Mouse (Mus musculus) hindbrain, embryonic 14.5 days (tissue): ENCODE measurements at regions not wholly inside any gene's neighbourhood (a gene's known extent, or its start where the extent isn't known, plus 50 kb on each side); places are given as distances from the start of the nearest gene placed in this dataset.

Experiments used
- ATAC-seq: fragments of 200-750 bp; cut with Nextera tagmentation; 2 replicates; pipeline ENCODE4 v1.8.0; 2017; ENCODE audit warnings: moderate number of reproducible peaks, mild to moderate bottlenecking, moderate TSS enrichment, moderate library complexity; ENCODE audit not compliant: low FRiP score
- DNase-seq: peaks from one replicate; pipeline ENCODE4 v3.0.0-alpha.2; 2015; ENCODE audit warnings: low spot score
- H3K27ac ChIP-seq: fragments of 300-500 bp; sonication (generic); 2 replicates; pipeline ENCODE4 v1.5.1; 2014; ENCODE audit warnings: mild to moderate bottlenecking, moderate library complexity
- H3K27me3 ChIP-seq: fragments of 300-500 bp; sonication (generic); 2 replicates; pipeline ENCODE4 v1.6.1; 2014; ENCODE audit warnings: mild to moderate bottlenecking, low read length, mixed read lengths; ENCODE audit not compliant: control insufficient read depth, insufficient read depth
- H3K36me3 ChIP-seq: fragments of 300-500 bp; sonication (generic); replicated peaks from 2 replicates; pipeline ENCODE4 v1.6.1; 2014; ENCODE audit not compliant: control insufficient read depth, insufficient read depth
- H3K4me1 ChIP-seq: fragments of 300-500 bp; sonication (generic); replicated peaks from 2 replicates; pipeline ENCODE4 v1.6.1; 2014; ENCODE audit warnings: antibody characterized with exemption, low read length, mixed read lengths; ENCODE audit not compliant: control insufficient read depth, insufficient read depth
- H3K4me2 ChIP-seq: fragments of 300-500 bp; sonication (generic); replicated peaks from 2 replicates; pipeline ENCODE4 v1.6.1; 2014; ENCODE audit warnings: mild to moderate bottlenecking, moderate library complexity
- H3K4me3 ChIP-seq: fragments of 300-500 bp; sonication (generic); replicated peaks from 2 replicates; pipeline ENCODE4 v1.5.1; 2014; ENCODE audit warnings: mild to moderate bottlenecking, low read length
- H3K9ac ChIP-seq: fragments of 300-500 bp; sonication (generic); 2 replicates; pipeline ENCODE4 v1.6.1; 2014
- H3K9me3 ChIP-seq: fragments of 300-500 bp; sonication (generic); 2 replicates; pipeline ENCODE4 v1.6.1; 2016; ENCODE audit warnings: low read length; ENCODE audit not compliant: control insufficient read depth
- WGBS: fragments of 180-500 bp; shearing (Covaris S2); extraction: QIAGEN DNeasy Blood & Tissue Kit; methylation state at CpG from one replicate; pipeline ENCODE4 v1.1.7; 2014; 5-methylcytosine and 5-hydroxymethylcytosine counted together

DNA sequence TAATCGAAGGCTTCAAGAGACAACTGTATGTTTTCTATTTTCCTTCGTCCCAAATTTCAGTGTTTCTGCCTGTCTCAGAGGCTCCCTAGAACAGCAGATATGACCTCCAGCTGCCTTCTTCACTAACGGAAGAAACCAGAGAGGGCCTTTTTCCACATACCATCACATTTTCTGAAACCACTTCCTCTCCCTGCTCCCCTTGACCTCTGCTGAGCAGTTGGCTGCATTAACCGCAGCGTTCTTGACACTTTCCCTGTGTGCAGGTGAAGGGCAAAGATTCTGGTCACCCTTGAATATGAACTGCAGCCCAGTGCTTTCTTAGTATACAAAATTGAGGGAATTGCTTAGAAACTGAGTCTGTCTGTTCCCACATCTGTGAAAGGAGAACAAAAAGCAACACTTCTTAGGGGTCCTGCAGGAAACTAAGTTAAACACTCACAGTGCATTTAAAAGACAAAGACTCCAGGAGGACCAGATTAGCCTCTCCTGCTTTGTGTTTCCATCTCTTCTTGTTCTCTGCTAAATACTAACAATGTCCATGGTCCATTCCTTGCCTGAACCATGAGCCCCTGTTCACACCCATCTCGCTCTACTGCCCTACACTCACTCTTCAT lies 98.4 kb downstream of the Akap11 start:
- ATAC-seq, result no peak

DNA sequence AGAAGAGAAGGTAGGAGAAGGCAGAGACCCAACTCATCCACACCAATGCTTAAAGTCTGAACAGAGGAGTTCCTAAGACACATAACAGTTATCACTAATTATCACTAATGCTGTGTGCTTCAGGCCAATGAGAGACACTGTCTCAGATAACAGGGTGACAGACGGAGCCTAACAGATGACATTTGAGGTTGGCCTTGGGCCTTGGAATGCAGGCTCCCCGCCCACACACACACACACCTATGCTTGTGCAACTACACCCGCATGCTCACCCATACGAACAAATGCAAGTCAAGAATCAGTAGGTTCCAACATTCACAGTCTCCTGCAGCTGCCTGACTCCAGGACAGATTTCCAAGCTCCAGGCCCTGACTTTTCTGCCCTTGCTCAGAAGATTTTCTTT lies 100.0 kb downstream of the Akap11 start:
- H3K9ac ChIP-seq, result no peak overlapping the region
- no peak for DNase-seq
- H3K4me1 ChIP-seq, result no peaks in the 10 kb centered on the region
- H3K4me2 ChIP-seq, result no peak overlapping the region
- H3K27me3 ChIP-seq, result no peaks in the 10 kb centered on the region
- H3K27ac ChIP-seq, result no peak overlapping the region
- H3K36me3 ChIP-seq, result no peaks in the 10 kb centered on the region
- no peaks in the 10 kb centered on the region for H3K9me3 ChIP-seq
- no peak overlapping the region for H3K4me3 ChIP-seq
- WGBS, result 91% methylated on average over 4 of the region's 4 CpGs
- no peak for ATAC-seq

More for the DNA sequence above, 98.4 kb downstream of the Akap11 start:
- Histone ChIP-seq H3K9me3 (no peaks in the 10 kb centered on the region), H3K4me2 (no peak overlapping the region), H3K4me3 (no peak overlapping the region), H3K4me1 (no peaks in the 10 kb centered on the region), H3K36me3 (no peaks in the 10 kb centered on the region), H3K27ac (no peak overlapping the region), H3K9ac (no peak overlapping the region), H3K27me3 (no peaks in the 10 kb centered on the region)
- WGBS, result 70% methylated on average over 6 of the region's 6 CpGs
- DNase-seq, result no peak

DNA sequence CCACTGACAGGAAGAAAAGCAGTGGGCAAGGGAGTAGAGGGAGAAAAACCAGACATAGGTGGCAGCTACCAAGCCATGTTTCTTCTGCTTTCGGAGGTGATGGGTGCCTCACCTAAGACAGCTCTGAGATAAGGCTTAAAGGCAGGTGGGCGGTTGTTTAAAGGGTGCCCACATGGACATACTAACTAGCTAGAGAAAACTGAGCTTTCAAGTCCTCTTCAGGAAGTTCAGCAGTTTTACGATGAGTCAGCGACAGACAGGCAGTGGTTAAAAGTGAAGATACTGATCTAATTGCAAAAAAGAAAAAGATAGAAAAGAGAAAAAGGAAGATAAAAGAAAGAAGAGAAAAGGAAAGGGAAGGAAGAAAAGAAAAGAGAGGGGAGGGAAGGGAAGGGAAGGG lies 100.6 kb downstream of the Akap11 start:
- ATAC-seq (no peak), DNase-seq (no peak)
- Histone ChIP-seq H3K9me3 (no peaks in the 10 kb centered on the region), H3K4me3 (no peak overlapping the region), H3K36me3 (no peaks in the 10 kb centered on the region), H3K4me1 (no peaks in the 10 kb centered on the region), H3K9ac (no peak overlapping the region), H3K27me3 (no peaks in the 10 kb centered on the region), H3K4me2 (no peak overlapping the region), H3K27ac (no peak overlapping the region)
- WGBS, result 94% methylated on average over 4 of the region's 4 CpGs

DNA sequence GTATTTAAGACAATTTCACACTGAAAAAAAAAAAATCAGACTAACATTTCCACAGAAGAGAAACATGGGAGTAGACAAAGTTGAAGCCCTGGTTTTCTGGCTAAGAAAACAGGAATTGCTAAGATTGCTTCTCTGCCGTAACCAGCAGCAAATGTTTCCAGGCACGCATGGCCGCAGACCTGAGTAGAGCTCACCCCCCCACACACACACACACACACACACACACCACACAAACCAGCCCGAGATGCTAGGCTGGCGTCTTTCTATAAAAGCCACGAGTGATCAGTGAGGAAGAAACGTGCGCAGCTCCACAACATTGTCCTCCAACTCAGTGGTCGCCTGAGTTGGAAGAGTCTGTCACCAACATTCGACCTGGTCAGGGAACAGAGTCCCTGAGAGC lies 101.0 kb downstream of the Akap11 start:
- no peak for DNase-seq
- H3K4me3 ChIP-seq, result no peak overlapping the region
- no peaks in the 10 kb centered on the region for H3K9me3 ChIP-seq
- H3K36me3 ChIP-seq, result no peaks in the 10 kb centered on the region
- no peaks in the 10 kb centered on the region for H3K27me3 ChIP-seq
- no peaks in the 10 kb centered on the region for H3K4me1 ChIP-seq
- H3K27ac ChIP-seq, result no peak overlapping the region
- H3K9ac ChIP-seq, result no peak overlapping the region
- ATAC-seq, result no peak
- no peak overlapping the region for H3K4me2 ChIP-seq
- 89% methylated on average over 10 of the region's 10 CpGs for WGBS

DNA sequence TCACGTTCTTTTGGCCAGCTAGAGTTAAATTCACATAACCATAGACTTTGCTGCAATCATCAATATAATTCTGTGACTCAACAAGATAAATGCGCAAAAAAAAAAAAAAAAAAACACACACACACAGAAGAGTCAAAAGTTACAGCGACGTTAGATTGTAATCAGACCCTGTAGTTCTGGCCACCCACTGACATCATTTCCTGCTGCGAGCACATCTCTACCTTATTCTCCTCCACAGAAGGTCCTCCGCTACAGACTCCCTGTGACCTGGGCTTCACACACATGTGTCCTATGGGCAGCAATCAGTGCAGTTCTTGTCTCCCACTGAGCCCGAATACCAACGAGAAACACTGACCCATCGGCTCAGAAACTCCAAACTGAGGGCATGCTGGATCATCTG lies 101.9 kb downstream of the Akap11 start:
- H3K4me3 ChIP-seq, result no peak overlapping the region
- no peaks in the 10 kb centered on the region for H3K4me1 ChIP-seq
- H3K9me3 ChIP-seq, result no peaks in the 10 kb centered on the region
- H3K27ac ChIP-seq, result no peak overlapping the region
- H3K36me3 ChIP-seq, result no peaks in the 10 kb centered on the region
- DNase-seq, result no peak
- no peak overlapping the region for H3K4me2 ChIP-seq
- no peaks in the 10 kb centered on the region for H3K27me3 ChIP-seq
- no peak for ATAC-seq
- WGBS, result 94% methylated on average over 9 of the region's 9 CpGs
- no peak overlapping the region for H3K9ac ChIP-seq

DNA sequence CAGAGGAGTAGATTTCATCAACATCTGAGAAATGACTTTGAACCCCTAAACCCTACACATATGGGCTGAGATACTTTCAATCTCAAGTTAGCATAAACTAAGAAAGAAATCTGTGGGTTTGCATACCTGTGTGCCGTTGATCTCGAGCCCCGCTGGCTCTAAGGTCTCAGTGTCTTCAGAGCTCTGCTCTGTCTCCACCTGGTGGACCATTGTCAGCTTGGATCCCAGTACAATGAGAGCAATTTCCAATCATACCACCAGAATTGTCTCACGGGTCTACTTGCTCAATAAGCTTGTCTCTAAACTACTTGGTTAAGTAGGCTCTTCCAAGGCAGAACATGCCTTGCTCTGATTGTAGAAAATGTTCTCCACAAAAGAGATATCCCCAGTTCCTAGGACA lies 102.5 kb downstream of the Akap11 start:
- Histone ChIP-seq H3K9ac (no peak overlapping the region), H3K36me3 (no peaks in the 10 kb centered on the region), H3K4me3 (no peak overlapping the region), H3K4me2 (no peak overlapping the region), H3K4me1 (no peaks in the 10 kb centered on the region), H3K9me3 (no peaks in the 10 kb centered on the region), H3K27ac (no peak overlapping the region), H3K27me3 (no peaks in the 10 kb centered on the region)
- ATAC-seq (no peak), DNase-seq (no peak)
- WGBS, result 96% methylated on average over 4 of the region's 4 CpGs

DNA sequence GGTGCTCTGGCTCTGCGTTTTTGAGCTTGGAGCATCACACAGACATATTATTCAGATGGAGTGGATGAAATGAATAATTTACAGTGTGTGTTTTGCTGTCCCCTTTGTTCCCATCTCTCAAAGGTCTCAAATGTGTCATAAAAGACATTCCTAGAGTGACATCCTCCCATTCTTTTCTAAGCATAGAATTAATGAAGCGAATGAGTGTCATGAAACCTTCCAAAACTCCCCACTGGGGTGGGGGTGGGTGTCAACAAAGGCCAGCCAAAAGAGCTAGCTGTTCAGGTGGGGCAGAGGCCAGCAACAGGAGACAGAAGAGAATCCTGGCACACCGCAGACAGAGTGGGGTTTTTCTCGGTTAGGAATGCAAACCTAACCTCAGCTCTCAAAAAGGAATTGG lies 104.1 kb downstream of the Akap11 start:
- Histone ChIP-seq H3K36me3 (no peaks in the 10 kb centered on the region), H3K27ac (no peak overlapping the region), H3K4me2 (no peak overlapping the region), H3K27me3 (no peaks in the 10 kb centered on the region), H3K4me3 (no peak overlapping the region), H3K9ac (no peak overlapping the region), H3K9me3 (no peaks in the 10 kb centered on the region), H3K4me1 (no peaks in the 10 kb centered on the region)
- ATAC-seq (no peak), DNase-seq (no peak)
- WGBS, result 33% methylated on average over 4 of the region's 4 CpGs

DNA sequence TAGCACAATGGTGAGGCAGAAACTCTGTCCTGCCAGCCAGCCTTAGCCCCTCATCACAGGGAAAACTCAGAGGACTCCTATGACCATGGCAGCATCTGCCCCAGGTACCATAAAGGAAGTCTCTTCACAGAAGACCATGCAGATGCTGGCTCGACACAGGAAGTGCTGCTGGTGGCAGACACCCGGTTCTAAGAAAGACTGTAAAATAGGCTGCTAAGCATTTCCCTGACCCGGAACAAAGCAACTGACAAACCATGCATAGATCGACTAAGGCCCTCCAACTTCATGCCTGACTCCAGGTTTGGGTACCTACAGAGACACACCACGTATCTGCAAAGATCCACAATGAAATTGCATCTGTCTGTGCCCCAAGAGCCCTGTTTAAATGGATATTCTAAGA lies 104.7 kb downstream of the Akap11 start:
- no peak overlapping the region for H3K4me3 ChIP-seq
- no peak overlapping the region for H3K4me2 ChIP-seq
- no peak overlapping the region for H3K27ac ChIP-seq
- 72% methylated on average over 5 of the region's 5 CpGs for WGBS
- no peak for DNase-seq
- H3K4me1 ChIP-seq, result no peaks in the 10 kb centered on the region
- H3K36me3 ChIP-seq, result no peaks in the 10 kb centered on the region
- H3K27me3 ChIP-seq, result no peaks in the 10 kb centered on the region
- no peak for ATAC-seq
- no peaks in the 10 kb centered on the region for H3K9me3 ChIP-seq
- no peak overlapping the region for H3K9ac ChIP-seq

DNA sequence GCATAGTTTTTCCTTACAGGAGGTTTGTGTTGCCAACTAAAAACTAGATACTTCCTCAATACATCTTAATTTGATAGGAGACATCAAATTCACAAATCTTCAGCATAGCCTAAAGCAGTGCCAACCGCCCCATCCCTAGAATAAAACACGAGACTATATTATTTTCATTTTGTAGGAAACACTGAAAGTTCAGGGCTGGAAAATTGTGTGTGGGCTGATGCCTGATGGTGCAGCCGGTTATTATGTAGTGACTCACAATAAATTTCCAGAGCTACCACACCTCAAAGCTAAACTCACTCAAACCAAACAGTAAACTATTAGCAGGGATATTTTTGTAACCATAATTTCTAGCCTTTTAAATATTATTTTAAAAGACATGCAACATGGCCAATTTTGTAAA lies 105.2 kb downstream of the Akap11 start:
- Histone ChIP-seq H3K36me3 (no peaks in the 10 kb centered on the region), H3K4me1 (no peaks in the 10 kb centered on the region), H3K27me3 (no peaks in the 10 kb centered on the region), H3K9me3 (no peaks in the 10 kb centered on the region), H3K4me3 (no peak overlapping the region), H3K9ac (no peak overlapping the region), H3K4me2 (no peak overlapping the region), H3K27ac (no peak overlapping the region)
- DNase-seq (no peak), ATAC-seq (no peak)
- 93% methylated on average over 3 of the region's 3 CpGs for WGBS
